Mouse (Mus musculus) 3T3-L1 (cell line): ENCODE data around the gene Gm28047.

Experiments used
- DNase-seq: peaks from one replicate; pipeline ENCODE4 v3.0.0-alpha.2; 2015; ENCODE audit warnings: low read depth, low spot score

Gene Gm28047

GRCm38 (mm10) chr15:102500479-102500878 lies 124.4 kb downstream of the Gm28047 start:
- DNase-seq: no peak

- no peak for DNase-seq
Observed at GRCm38 (mm10) chr15:102499851-102500250, 125.0 kb downstream of the Gm28047 start.

GRCm38 (mm10) chr15:102499370-102499769 lies 125.5 kb downstream of the Gm28047 start:
- no peak for DNase-seq

- no peak for DNase-seq
Observed at GRCm38 (mm10) chr15:102498322-102498721, 126.5 kb downstream of the Gm28047 start.

GRCm38 (mm10) chr15:102487664-102488063 lies 137.2 kb downstream of the Gm28047 start:
- no peak for DNase-seq

GRCm38 (mm10) chr15:102485853-102486252 lies 139.0 kb downstream of the Gm28047 start:
- no peak for DNase-seq

- DNase-seq: no peak
Observed at GRCm38 (mm10) chr15:102483136-102483535, 141.7 kb downstream of the Gm28047 start.

- DNase-seq: no peak
Observed at GRCm38 (mm10) chr15:102474520-102474919, 150.3 kb downstream of the Gm28047 start.
